Mouse (Mus musculus) midbrain, embryonic 16.5 days (tissue): ENCODE results near the gene Ago3. TPM values are rescaled to one million over a fixed set of nuclear protein-coding genes. Genes with fewer than 3 reads are reported as not detected.

Source experiments
- ATAC-seq: fragments of 200-750 bp; cut with Nextera tagmentation; 2 replicates; pipeline ENCODE4 v1.8.0; 2017; ENCODE audit warnings: moderate TSS enrichment
- H3K27ac ChIP-seq: fragments of 300-500 bp; sonication (generic); 2 replicates; pipeline ENCODE4 v1.5.1; 2014; ENCODE audit warnings: mild to moderate bottlenecking, low read length, mixed read lengths
- H3K27me3 ChIP-seq: fragments of 300-500 bp; sonication (generic); 2 replicates; pipeline ENCODE4 v1.6.1; 2014; ENCODE audit warnings: low read depth, low read length, mixed read lengths; ENCODE audit not compliant: control insufficient read depth, insufficient read depth
- H3K36me3 ChIP-seq: fragments of 300-500 bp; sonication (generic); 2 replicates; pipeline ENCODE4 v1.6.1; 2014; ENCODE audit warnings: mild to moderate bottlenecking, low read length, moderate library complexity, mixed read lengths; ENCODE audit not compliant: control insufficient read depth, insufficient read depth
- H3K4me1 ChIP-seq: fragments of 300-500 bp; sonication (generic); 2 replicates; pipeline ENCODE4 v1.6.1; 2014; ENCODE audit warnings: mild to moderate bottlenecking, low read length, mixed read lengths; ENCODE audit not compliant: control insufficient read depth, insufficient read depth
- H3K4me2 ChIP-seq: fragments of 300-500 bp; sonication (generic); 2 replicates; pipeline ENCODE4 v1.6.1; 2014; ENCODE audit warnings: mild to moderate bottlenecking, low read length, mixed read lengths
- H3K4me3 ChIP-seq: fragments of 300-500 bp; sonication (generic); 2 replicates; pipeline ENCODE4 v1.5.1; 2014; ENCODE audit warnings: low read depth, mild to moderate bottlenecking, low read length, moderate library complexity, mixed read lengths
- H3K9ac ChIP-seq: fragments of 300-500 bp; sonication (generic); 2 replicates; pipeline ENCODE4 v1.6.1; 2014; ENCODE audit warnings: low read depth, low read length, mixed read lengths
- H3K9me3 ChIP-seq: fragments of 300-500 bp; sonication (generic); replicated peaks from 2 replicates; pipeline ENCODE4 v1.6.1; 2014; ENCODE audit warnings: mild to moderate bottlenecking, low read length, mixed read lengths; ENCODE audit not compliant: control insufficient read depth, poor library complexity, severe bottlenecking
- WGBS: fragments of 180-500 bp; shearing (Covaris S2); extraction: QIAGEN DNeasy Blood & Tissue Kit; methylation state at CpG from one replicate; pipeline ENCODE4 v1.1.7; 2014; 5-methylcytosine and 5-hydroxymethylcytosine counted together
- polyA plus RNA-seq: library from polyadenylated mRNA; unstranded; fragments of >200 nt; fragmentation: Nextera tagmentation; extraction: Ambion mirVana; gene quantifications from 2 replicates; pipeline ENCODE4 v1.2.1, GENCODE M21; 2015

Gene Ago3
- polyA plus RNA-seq, 1 experiment from 2014 or later = 14.3 TPM

DNA sequence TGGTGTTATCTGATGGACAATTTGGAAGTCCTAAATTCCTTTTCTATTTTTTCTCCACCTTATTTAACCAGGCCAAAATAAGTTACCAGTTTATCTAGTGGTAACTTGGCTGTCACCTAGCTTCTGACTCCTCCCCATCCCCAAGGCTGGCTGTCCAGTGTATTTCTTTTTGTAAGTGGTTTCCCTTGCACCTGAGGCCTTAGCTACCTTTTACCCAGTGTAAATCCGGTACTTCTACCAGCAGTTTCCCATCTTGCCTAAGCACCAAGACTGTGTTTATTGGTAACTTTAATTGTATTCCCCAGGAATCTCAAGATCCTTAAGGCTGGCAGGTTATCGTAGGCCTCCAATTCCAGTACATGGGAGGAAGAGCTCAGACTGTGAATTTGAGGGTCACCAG is 4.7 kb upstream of the Ago3 start:
- Histone ChIP-seq H3K4me2 (no peak overlapping the region), H3K27me3 (no peaks in the 10 kb centered on the region), H3K4me1 (peaks cover 2% of the 10 kb centered on the region; the same call in 1 of the 2 replicates), H3K4me3 (no peak overlapping the region), H3K9me3 (no peaks in the 10 kb centered on the region), H3K9ac (no peak overlapping the region), H3K27ac (no peak overlapping the region), H3K36me3 (0 out of 2 replicates have a peak, but pooled peaks cover 3% of the 10 kb centered on the region)
- WGBS = 96% methylated on average over 2 of the region's 2 CpGs
- no peak for ATAC-seq

DNA sequence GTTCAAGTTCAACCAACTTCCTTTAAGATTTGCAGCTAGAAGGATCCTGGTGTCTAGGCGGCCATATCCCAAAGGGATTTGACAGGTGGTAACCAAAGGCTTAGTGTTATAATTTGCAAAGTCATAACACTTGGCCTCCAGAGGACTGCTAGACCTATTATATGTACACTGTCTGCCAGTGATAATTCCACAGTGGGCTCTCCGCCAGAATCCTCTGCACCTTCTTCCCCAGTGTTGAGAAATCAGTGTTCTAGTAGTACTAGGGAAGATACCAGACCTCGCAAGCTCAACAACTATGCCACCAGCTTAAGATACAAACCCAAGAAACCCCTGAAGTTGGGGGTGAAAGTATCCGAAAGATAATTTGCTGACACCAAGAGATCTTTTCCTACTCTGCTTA is 3.8 kb upstream of the Ago3 start:
- 0 out of 2 replicates have a peak, but pooled peaks cover 3% of the 10 kb centered on the region for H3K36me3 ChIP-seq
- no peak overlapping the region for H3K9ac ChIP-seq
- 89% methylated on average over 4 of the region's 4 CpGs for WGBS
- H3K4me2 ChIP-seq = no peak overlapping the region
- H3K4me1 ChIP-seq = peaks cover 8% of the 10 kb centered on the region
- H3K9me3 ChIP-seq = no peaks in the 10 kb centered on the region
- no peak overlapping the region for H3K4me3 ChIP-seq
- H3K27me3 ChIP-seq = no peaks in the 10 kb centered on the region
- H3K27ac ChIP-seq = no peak overlapping the region
- no peak for ATAC-seq

DNA sequence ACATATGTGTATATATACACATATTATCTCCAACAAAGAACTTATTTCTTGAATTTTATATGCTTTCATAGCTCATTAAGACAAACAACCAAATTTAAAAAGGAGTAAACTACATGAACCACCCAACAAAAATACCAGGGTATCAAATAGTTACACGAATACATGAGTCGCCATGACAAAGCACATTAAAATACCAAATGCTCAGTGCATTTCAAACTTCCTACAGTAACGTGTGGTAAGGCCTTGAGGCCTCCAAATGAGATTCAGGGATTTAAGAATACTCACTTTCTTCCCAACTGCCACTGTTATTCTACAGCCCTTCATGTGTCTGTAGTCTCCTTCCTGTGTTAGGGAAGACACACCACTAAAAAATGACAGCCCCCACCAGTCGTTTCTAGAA is 2.4 kb upstream of the Ago3 start:
- ATAC-seq = no peak
- WGBS = 78% methylated on average over 4 of the region's 4 CpGs
- Histone ChIP-seq H3K9ac (no peak overlapping the region), H3K4me3 (no peak overlapping the region), H3K4me2 (no peak overlapping the region), H3K9me3 (no peaks in the 10 kb centered on the region), H3K27ac (no peak overlapping the region), H3K27me3 (no peaks in the 10 kb centered on the region), H3K4me1 (peaks cover 9% of the 10 kb centered on the region), H3K36me3 (no peaks in the 10 kb centered on the region)

DNA sequence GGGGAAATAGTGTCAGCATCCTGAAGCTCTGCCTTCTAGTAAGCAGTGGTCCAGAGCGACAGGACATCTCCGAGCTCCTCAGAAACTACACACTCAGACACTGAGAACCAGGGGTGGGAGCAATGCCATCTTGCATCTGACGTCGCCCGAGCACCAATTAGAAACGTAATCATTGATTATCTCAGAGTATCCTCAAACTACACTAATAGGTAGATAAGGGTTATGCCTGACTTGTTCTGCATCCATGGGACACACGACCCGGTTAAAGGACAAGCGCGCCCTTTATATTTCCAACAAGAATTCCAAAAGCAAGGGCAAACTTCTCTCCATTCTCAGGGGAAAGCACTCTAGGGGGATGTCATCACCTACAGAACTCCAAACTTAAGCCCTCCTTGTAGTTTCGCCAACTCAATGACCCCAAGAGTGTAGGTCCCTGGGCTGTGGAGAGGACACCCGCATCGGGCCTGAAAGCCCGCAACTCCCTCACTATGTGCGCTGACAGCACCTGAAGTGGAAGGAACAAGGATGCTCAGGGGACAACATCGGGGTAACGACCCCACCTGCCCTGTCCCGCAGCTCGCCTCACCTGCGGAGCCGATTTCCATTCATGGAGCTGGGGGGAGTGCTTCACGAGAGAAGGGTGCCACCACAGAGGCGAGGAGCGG is 542 bp downstream of the Ago3 start:
- H3K9me3 ChIP-seq = no peaks in the 10 kb centered on the region
- 2% methylated on average over 24 of the region's 24 CpGs for WGBS
- H3K4me1 ChIP-seq = peaks cover 9% of the 10 kb centered on the region
- peak overlapping the region; percentile 92 for H3K27ac ChIP-seq
- no peaks in the 10 kb centered on the region for H3K27me3 ChIP-seq
- ATAC-seq = peak; percentile 77
- H3K36me3 ChIP-seq = no peaks in the 10 kb centered on the region
- H3K4me3 ChIP-seq = peak overlapping the region; percentile 64
- peak overlapping the region; percentile 95 for H3K4me2 ChIP-seq
- peak overlapping the region; percentile 91 for H3K9ac ChIP-seq

DNA sequence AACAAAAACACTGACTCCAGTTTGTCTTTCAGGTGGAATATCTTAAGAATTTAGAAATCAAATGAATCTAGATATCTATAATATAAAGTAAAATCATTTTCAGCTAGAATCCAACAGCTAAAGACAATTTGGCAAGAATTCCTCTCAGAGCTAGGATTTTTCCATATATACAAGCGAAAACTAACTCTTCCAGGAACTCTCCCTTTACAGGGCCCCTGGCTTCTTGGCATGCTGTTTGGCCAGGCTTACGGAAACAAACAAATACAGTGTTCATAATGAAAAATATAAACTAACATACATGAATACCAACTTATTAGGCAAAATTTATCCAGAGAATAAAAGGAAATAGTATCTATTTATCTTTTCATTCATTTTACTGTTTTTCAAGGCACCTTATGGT is 5.5 kb downstream of the Ago3 start:
- no peaks in the 10 kb centered on the region for H3K36me3 ChIP-seq
- H3K4me3 ChIP-seq = no peak overlapping the region
- WGBS = 89% methylated on average over 2 of the region's 2 CpGs
- ATAC-seq = no peak
- H3K9ac ChIP-seq = no peak overlapping the region
- no peak overlapping the region for H3K4me2 ChIP-seq
- H3K27ac ChIP-seq = no peak overlapping the region
- H3K27me3 ChIP-seq = no peaks in the 10 kb centered on the region
- H3K9me3 ChIP-seq = no peaks in the 10 kb centered on the region
- H3K4me1 ChIP-seq = peaks cover 7% of the 10 kb centered on the region

DNA sequence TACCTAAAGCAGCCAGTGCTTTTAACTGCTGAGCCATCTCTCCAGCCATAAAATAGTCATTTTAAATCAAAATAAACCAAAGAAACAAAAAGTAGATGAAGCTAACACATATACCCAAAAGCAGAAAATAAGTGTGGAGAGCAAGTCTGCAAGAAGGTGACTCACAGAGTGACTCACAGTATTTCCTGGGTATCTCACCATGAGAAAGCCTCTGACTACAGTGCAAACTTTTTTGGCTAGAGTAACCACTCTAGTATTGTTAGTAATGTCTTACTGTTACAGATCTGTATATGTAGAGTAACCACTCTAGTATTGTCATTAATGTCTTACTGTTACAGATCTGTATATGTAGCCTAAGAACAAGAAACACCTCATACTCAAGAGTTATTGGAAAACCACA is 13.6 kb downstream of the Ago3 start:
- H3K4me3 ChIP-seq = no peak overlapping the region
- no peak overlapping the region for H3K27ac ChIP-seq
- no peak for ATAC-seq
- H3K9me3 ChIP-seq = no peaks in the 10 kb centered on the region
- H3K4me2 ChIP-seq = no peak overlapping the region
- no peaks in the 10 kb centered on the region for H3K27me3 ChIP-seq
- H3K36me3 ChIP-seq = no peaks in the 10 kb centered on the region; the same call in 1 of the 2 replicates
- H3K4me1 ChIP-seq = no peaks in the 10 kb centered on the region
- H3K9ac ChIP-seq = no peak overlapping the region

DNA sequence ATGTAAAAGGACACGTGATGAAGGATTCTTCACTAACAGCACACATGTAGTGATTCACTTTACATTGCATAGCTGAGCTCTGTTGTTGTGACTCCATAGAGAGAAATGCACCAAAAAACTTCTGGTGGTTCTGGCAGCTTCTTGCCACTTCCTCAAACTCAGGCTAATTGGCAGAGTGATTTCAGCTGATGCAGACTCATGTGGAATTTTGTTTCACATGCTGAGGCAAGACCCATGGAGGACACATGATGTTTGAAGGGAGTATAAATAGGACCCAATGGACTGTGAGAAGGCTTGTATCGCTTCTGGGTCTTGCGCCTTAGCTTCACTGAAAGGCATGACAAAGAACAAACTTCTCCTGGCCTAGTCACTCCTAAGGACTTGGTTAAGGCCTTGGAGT is 16.8 kb downstream of the Ago3 start:
- Histone ChIP-seq H3K27me3 (no peaks in the 10 kb centered on the region), H3K27ac (no peak overlapping the region), H3K4me1 (no peaks in the 10 kb centered on the region), H3K9me3 (no peaks in the 10 kb centered on the region), H3K36me3 (no peaks in the 10 kb centered on the region; the same call in 1 of the 2 replicates), H3K4me2 (no peak overlapping the region), H3K9ac (no peak overlapping the region), H3K4me3 (no peak overlapping the region)
- ATAC-seq = no peak
- 96% methylated on average over 3 of the region's 3 CpGs for WGBS

DNA sequence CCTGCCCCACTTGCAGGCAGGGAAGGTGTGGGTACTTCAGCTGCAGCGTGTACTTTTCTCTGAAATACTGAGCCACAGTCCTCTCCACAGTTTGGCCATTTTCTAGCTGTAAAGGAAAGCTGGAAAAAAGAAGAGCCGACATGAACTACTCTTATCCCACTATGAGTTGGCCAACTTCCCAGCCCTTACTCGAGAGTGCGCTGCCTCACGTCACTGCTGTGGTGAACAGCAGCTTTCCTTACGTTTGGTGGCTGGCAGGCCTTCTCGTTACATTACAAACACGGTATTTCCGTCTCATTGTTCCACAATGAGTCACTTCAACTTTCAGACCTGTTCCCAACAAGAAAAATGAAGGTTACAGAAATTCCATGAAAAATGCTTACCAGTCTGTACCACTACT is 57.9 kb downstream of the Ago3 start:
- ATAC-seq = no peak
- WGBS = 87% methylated on average over 9 of the region's 9 CpGs
- no peaks in the 10 kb centered on the region for H3K4me1 ChIP-seq

DNA sequence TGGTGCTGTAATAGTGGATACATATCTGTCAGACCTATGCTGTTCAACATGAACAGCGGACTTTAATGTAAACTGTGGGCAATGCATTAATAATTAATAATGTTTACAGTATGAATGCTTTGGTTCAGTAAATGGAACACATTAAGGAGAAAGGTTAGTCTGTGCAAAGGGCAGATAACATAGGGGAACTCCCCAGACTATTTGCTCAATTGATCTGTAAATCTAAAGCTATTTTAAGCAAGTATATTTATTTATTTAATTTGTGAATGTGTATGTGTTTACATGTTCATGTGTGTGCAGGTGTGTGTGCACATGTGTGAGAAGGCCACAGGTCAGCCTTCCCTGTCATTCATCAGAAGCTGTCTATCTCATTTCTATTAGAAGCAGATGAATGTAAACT is 69.3 kb downstream of the Ago3 start:
- 100% methylated on average over 1 of the region's 1 CpGs for WGBS
- ATAC-seq = no peak
- Histone ChIP-seq H3K27me3 (no peaks in the 10 kb centered on the region), H3K4me3 (no peak overlapping the region), H3K36me3 (peaks cover 16% of the 10 kb centered on the region), H3K27ac (no peak overlapping the region), H3K9ac (no peak overlapping the region), H3K4me2 (no peak overlapping the region), H3K4me1 (no peaks in the 10 kb centered on the region), H3K9me3 (no peaks in the 10 kb centered on the region)

More for the DNA sequence above, 57.9 kb downstream of the Ago3 start:
- Histone ChIP-seq H3K9me3 (no peaks in the 10 kb centered on the region), H3K4me3 (no peak overlapping the region), H3K27me3 (no peaks in the 10 kb centered on the region), H3K27ac (no peak overlapping the region), H3K9ac (no peak overlapping the region), H3K36me3 (peaks cover 7% of the 10 kb centered on the region), H3K4me2 (no peak overlapping the region)
